Mouse (Mus musculus) stomach, embryonic 14.5 days (tissue): Measurements from ENCODE around the gene Gm10577. TPM values are rescaled to one million over a fixed set of nuclear protein-coding genes. Genes with fewer than 3 reads are reported as not detected.

Source experiments
- ATAC-seq: fragments of 200-750 bp; cut with Nextera tagmentation; 2 replicates; pipeline ENCODE4 v1.8.0; 2017; ENCODE audit warnings: low read depth, moderate TSS enrichment; ENCODE audit not compliant: insufficient number of reproducible peaks, insufficient read depth, low FRiP score
- H3K27ac ChIP-seq: fragments of 300-500 bp; sonication (generic); 2 replicates; pipeline ENCODE4 v1.5.1; 2014; ENCODE audit warnings: mild to moderate bottlenecking, low read length, moderate library complexity, mixed read lengths
- H3K27me3 ChIP-seq: fragments of 300-500 bp; sonication (generic); 2 replicates; pipeline ENCODE4 v1.6.1; 2014; ENCODE audit warnings: low read length, control low read depth, mixed read lengths; ENCODE audit not compliant: control insufficient read depth, insufficient read depth
- H3K36me3 ChIP-seq: fragments of 300-500 bp; sonication (generic); 2 replicates; pipeline ENCODE4 v1.6.1; 2014; ENCODE audit warnings: mild to moderate bottlenecking, control low read depth, low read length, moderate library complexity, mixed read lengths; ENCODE audit not compliant: control insufficient read depth, insufficient read depth
- H3K4me1 ChIP-seq: fragments of 300-500 bp; sonication (generic); 2 replicates; pipeline ENCODE4 v1.6.1; 2014; ENCODE audit warnings: low read length, control low read depth, mixed read lengths; ENCODE audit not compliant: control insufficient read depth, insufficient read depth
- H3K4me2 ChIP-seq: fragments of 300-500 bp; sonication (generic); replicated peaks from 2 replicates; pipeline ENCODE4 v1.6.1; 2014; ENCODE audit warnings: low read depth, low read length, control low read depth
- H3K4me3 ChIP-seq: fragments of 300-500 bp; sonication (generic); 2 replicates; pipeline ENCODE4 v1.5.1; 2014; ENCODE audit warnings: low read depth, low read length, control low read depth
- H3K9ac ChIP-seq: fragments of 300-500 bp; sonication (generic); replicated peaks from 2 replicates; pipeline ENCODE4 v1.6.1; 2014; ENCODE audit warnings: low read depth, mild to moderate bottlenecking, control low read depth, low read length, moderate library complexity, mixed read lengths
- H3K9me3 ChIP-seq: fragments of 300-500 bp; sonication (generic); 2 replicates; pipeline ENCODE4 v1.6.1; 2016; ENCODE audit warnings: low read depth, low read length, control low read depth; ENCODE audit not compliant: control insufficient read depth
- WGBS: fragments of 180-500 bp; shearing (Covaris S2); extraction: QIAGEN DNeasy Blood & Tissue Kit; methylation state at CpG from one replicate; pipeline ENCODE4 v1.1.7; 2014; 5-methylcytosine and 5-hydroxymethylcytosine counted together
- polyA plus RNA-seq: library from polyadenylated mRNA; unstranded; fragments of >200 nt; fragmentation: Nextera tagmentation; extraction: Ambion mirVana; gene quantifications from 2 replicates; pipeline ENCODE4 v1.2.1, GENCODE M21; 2014

The Gm10577 gene
- polyA plus RNA-seq, 1 experiment from 2014 or later, result not detected

DNA sequence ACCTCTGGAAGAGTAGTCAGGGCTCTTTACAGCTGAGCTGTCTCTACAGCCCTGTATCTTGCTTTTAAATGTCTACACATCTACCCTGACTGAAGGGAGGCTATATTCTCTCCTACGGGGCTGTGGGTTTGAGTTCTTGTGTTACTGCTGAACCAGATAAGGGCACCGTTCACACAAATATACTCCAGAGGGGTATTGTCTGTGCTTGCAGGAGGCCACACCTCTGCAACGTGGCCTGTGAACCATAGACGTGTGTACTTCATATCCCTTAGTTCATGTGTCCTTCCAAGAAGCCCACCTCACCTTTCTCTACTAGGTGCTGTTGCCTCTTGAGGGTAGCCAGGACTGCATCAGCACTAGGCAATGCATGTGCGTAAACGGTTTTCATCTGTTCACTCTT is 28.4 kb downstream of the Gm10577 start:
- Histone ChIP-seq H3K4me1 (no peaks in the 10 kb centered on the region), H3K36me3 (peaks cover 39% of the 10 kb centered on the region), H3K27me3 (no peaks in the 10 kb centered on the region), H3K9me3 (no peaks in the 10 kb centered on the region), H3K4me2 (no peak overlapping the region), H3K9ac (no peak overlapping the region), H3K27ac (no peak overlapping the region), H3K4me3 (no peak overlapping the region)
- 81% methylated on average over 6 of the region's 6 CpGs for WGBS
- ATAC-seq, result no peak

DNA sequence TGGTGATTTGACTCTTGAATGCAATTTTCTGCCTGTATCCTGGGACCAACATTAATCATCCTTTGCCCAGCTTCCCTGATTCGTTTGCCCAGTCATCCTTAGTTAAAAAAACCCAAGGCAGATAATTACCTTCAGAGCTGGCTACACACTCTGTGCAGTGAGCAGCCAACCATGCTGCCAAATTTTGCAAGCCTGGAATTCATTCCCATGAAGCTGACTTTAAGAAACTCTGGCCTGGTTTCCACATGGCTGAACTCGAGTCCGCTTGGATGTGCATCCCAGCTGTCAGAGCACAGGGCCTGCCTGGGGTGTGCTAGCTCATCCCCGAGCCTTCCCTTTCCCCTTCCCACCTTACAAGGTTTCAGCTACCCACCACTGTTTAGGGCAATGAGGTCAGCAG is 29.5 kb downstream of the Gm10577 start:
- ATAC-seq, result no peak
- no peak overlapping the region for H3K4me3 ChIP-seq
- no peaks in the 10 kb centered on the region for H3K4me1 ChIP-seq
- H3K27ac ChIP-seq, result no peak overlapping the region
- peaks cover 39% of the 10 kb centered on the region for H3K36me3 ChIP-seq
- no peak overlapping the region for H3K9ac ChIP-seq
- WGBS, result 67% methylated on average over 4 of the region's 4 CpGs
- no peak overlapping the region for H3K4me2 ChIP-seq
- no peaks in the 10 kb centered on the region for H3K9me3 ChIP-seq
- no peaks in the 10 kb centered on the region for H3K27me3 ChIP-seq

DNA sequence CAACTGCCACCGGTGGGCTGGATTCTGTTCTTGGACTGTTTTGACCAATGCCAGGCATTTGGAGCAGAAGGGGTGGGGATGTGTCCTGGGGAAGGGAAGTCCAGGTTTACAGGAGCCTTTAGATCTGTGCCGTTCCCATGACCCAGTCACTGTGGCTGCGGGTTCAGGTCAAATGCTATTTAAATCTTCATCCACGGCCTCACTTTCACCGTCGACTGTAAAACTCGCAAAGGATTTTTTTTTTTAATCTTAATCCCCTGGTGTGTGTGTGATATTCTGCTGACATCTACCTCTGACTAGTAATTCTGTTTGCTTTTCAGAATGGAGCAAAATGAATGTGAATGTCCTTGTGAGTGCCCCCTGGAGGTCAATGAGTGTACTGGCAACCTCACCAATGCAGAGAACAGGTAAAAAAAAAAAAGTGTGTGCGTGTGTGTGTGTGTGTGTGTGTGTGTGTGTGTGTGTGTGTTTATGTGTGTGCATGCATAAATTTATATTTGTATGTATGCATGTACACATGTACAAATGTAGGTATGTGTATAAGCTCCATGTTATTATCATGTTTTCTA is 32.2 kb downstream of the Gm10577 start:
- Histone ChIP-seq H3K4me2 (no peak overlapping the region), H3K9me3 (no peaks in the 10 kb centered on the region), H3K4me3 (no peak overlapping the region), H3K27me3 (no peaks in the 10 kb centered on the region), H3K4me1 (no peaks in the 10 kb centered on the region), H3K9ac (no peak overlapping the region), H3K27ac (no peak overlapping the region), H3K36me3 (peaks cover 40% of the 10 kb centered on the region)
- ATAC-seq, result no peak
- WGBS, result 82% methylated on average over 8 of the region's 8 CpGs

DNA sequence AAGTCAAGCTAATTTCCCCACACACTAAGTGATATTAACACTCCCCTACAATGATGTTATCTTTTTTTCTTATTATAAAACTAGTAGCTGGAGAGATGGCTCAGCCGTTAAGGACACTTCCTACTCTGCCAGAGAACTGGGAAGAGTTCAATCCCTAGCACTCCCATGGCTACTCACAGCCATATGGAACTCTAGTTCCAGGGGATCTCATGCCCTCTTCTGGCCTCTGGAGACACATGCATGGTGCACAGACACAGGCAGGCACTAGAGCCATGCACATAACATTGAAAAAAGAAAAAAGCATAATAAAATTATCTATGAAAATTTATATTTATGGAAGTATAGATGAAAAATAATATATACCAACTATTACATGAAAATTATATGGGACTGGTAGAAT is 33.3 kb downstream of the Gm10577 start:
- no peaks in the 10 kb centered on the region for H3K27me3 ChIP-seq
- peaks cover 36% of the 10 kb centered on the region for H3K36me3 ChIP-seq
- no peak overlapping the region for H3K27ac ChIP-seq
- H3K9ac ChIP-seq, result no peak overlapping the region
- no peaks in the 10 kb centered on the region for H3K9me3 ChIP-seq
- no peak for ATAC-seq
- H3K4me3 ChIP-seq, result no peak overlapping the region
- H3K4me1 ChIP-seq, result no peaks in the 10 kb centered on the region
- WGBS, result 83% methylated on average over 1 of the region's 1 CpGs
- H3K4me2 ChIP-seq, result no peak overlapping the region

DNA sequence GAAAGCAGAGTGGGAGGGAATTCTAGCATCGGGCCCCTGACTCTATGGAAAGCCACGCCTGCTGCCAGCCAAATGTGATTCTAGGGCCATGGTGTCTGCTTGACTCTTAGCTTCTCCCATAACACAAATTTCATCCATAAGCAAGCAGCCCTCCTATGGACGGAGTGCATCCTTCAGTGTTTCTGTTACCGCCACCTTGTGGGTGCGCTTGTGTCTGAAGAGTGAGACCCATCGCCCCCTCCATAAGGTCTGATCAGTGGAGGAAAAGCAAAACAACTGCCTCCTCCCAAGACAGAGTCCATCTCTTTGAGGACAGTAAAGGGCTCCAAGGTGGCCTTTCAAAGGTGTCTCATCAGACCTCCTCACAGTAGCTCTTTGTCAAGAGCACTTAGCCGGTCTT is 43.0 kb downstream of the Gm10577 start:
- 88% methylated on average over 7 of the region's 7 CpGs for WGBS

DNA sequence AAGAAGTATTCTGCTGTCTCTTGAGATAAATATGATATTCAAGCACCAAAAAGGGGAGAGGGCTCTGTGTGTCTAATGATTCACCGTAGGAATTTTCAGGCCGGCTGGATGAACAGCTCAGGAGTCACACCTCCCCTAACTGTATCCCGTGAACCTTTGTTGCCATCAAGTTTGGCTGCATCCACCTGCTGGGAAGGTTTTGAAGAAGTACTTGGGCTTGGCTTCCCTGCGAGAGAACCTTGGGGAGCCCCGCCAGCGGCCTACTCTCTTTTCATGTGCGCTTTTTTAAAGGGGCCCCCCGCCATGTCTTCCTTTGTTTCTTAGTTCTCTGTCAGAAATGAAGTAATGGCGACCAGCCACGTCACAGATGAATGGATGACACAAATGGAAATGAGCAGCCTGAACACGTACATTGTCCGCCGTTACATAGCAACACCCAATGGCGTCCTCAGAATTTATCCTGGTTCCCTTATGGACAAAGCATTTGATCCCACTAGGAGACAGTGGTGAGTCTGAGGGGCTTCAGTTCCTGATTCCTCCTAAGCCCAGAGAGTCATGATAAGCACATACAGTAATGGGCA is 46.0 kb downstream of the Gm10577 start:
- WGBS, result 93% methylated on average over 14 of the region's 14 CpGs
- H3K9me3 ChIP-seq, result no peaks in the 10 kb centered on the region
- H3K27me3 ChIP-seq, result no peaks in the 10 kb centered on the region
- no peak overlapping the region for H3K27ac ChIP-seq
- no peak overlapping the region for H3K9ac ChIP-seq
- no peak for ATAC-seq
- peaks cover 36% of the 10 kb centered on the region for H3K36me3 ChIP-seq
- no peaks in the 10 kb centered on the region for H3K4me1 ChIP-seq
- no peak overlapping the region for H3K4me2 ChIP-seq
- no peak overlapping the region for H3K4me3 ChIP-seq

More for the DNA sequence above, 43.0 kb downstream of the Gm10577 start:
- H3K4me2 ChIP-seq, result no peak overlapping the region
- H3K9ac ChIP-seq, result no peak overlapping the region
- no peak for ATAC-seq
- H3K4me1 ChIP-seq, result no peaks in the 10 kb centered on the region
- H3K27me3 ChIP-seq, result no peaks in the 10 kb centered on the region
- H3K27ac ChIP-seq, result no peak overlapping the region
- H3K4me3 ChIP-seq, result no peak overlapping the region
- no peaks in the 10 kb centered on the region for H3K9me3 ChIP-seq
- H3K36me3 ChIP-seq, result peaks cover 28% of the 10 kb centered on the region; the same call in 1 of the 2 replicates

DNA sequence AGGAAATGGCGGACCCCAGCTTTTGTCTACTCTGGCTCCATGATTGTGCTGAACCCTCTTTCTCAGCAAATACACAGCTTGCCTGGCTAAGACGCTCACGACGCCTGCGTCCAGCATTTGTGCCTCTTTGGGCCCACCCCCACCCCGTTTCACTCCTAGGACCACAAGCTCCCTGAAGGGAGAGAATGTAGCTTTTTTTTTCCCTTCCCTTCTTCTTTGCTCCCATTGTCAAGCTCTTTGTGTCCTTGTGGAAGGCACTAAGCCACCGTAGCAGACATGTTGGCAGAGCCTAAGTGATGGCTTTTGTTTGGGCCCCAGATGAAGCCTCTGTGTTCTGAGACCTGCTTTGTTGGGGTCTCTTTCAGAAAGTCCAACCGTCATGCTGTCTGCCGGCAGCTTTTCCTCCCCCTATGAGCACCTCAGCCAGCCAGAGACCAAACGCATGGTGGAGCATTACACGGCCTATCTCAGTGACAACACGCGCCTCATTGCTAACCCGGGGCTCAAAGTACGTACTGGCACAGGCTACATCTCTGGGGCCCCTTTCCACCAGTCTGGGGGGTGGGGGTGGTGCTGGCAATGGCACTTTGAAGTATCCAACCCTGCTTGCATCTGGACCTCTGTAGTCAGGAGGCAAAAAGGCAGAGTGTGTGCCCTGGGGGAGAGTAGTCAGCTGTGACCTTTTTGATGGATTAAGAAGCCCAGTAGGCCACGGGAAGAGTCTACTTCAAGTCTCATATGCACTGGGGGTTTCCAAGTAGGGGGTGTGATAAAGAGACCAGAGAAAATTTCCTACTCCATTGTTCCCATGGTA is 46.6 kb downstream of the Gm10577 start:
- H3K4me3 ChIP-seq, result no peak overlapping the region
- peaks cover 42% of the 10 kb centered on the region for H3K36me3 ChIP-seq
- no peak overlapping the region for H3K9ac ChIP-seq
- no peak overlapping the region for H3K27ac ChIP-seq
- no peak overlapping the region for H3K4me2 ChIP-seq
- no peaks in the 10 kb centered on the region for H3K4me1 ChIP-seq
- ATAC-seq, result no peak
- H3K9me3 ChIP-seq, result no peaks in the 10 kb centered on the region
- no peaks in the 10 kb centered on the region for H3K27me3 ChIP-seq
- 88% methylated on average over 16 of the region's 16 CpGs for WGBS
